Mouse (Mus musculus) bone marrow macrophage, adult 2 months (primary cell): ENCODE results near the gene Mark4.

Experiments used
- CTCF ChIP-seq: IDR thresholded peaks from 2 replicates; pipeline ENCODE4 v1.5.1; 2012; ENCODE audit warnings: low read depth, mild to moderate bottlenecking, low read length, moderate library complexity
- POLR2A ChIP-seq: IDR thresholded peaks from 2 replicates; pipeline ENCODE4 v1.6.1; 2012; ENCODE audit warnings: mild to moderate bottlenecking, low read depth, low read length, borderline replicate concordance

- TF ChIP-seq CTCF (no peak), POLR2A (no peak)
Observed at GRCm38 (mm10) chr7:19470308-19470707, 11.7 kb upstream of the Mark4 start.
